Mouse (Mus musculus) stomach, embryonic 16.5 days (tissue): ENCODE data around the gene Pdpk1. TPM values are rescaled to one million over a fixed set of nuclear protein-coding genes. Genes with fewer than 3 reads are reported as not detected.

Source experiments
- ATAC-seq: fragments of 200-750 bp; cut with Nextera tagmentation; 2 replicates; pipeline ENCODE4 v1.8.0; 2017; ENCODE audit warnings: moderate number of reproducible peaks, moderate TSS enrichment; ENCODE audit not compliant: insufficient read depth, low FRiP score
- H3K27ac ChIP-seq: fragments of 300-500 bp; sonication (generic); 2 replicates; pipeline ENCODE4 v1.5.1; 2014; ENCODE audit warnings: low read length
- H3K27me3 ChIP-seq: fragments of 300-500 bp; sonication (generic); 2 replicates; pipeline ENCODE4 v1.6.1; 2014; ENCODE audit warnings: low read length, control low read depth, mixed read lengths; ENCODE audit not compliant: control insufficient read depth, insufficient read depth
- H3K36me3 ChIP-seq: fragments of 300-500 bp; sonication (generic); 2 replicates; pipeline ENCODE4 v1.6.1; 2014; ENCODE audit warnings: low read length; ENCODE audit not compliant: control insufficient read depth, insufficient read depth
- H3K4me1 ChIP-seq: fragments of 300-500 bp; sonication (generic); 2 replicates; pipeline ENCODE4 v1.6.1; 2014; ENCODE audit warnings: low read length, control low read depth, mixed read lengths; ENCODE audit not compliant: control insufficient read depth, insufficient read depth
- H3K4me2 ChIP-seq: fragments of 300-500 bp; sonication (generic); 2 replicates; pipeline ENCODE4 v1.6.1; 2014; ENCODE audit warnings: low read depth, low read length, mixed read lengths
- H3K4me3 ChIP-seq: fragments of 300-500 bp; sonication (generic); replicated peaks from 2 replicates; pipeline ENCODE4 v1.5.1; 2014; ENCODE audit warnings: mild to moderate bottlenecking, low read length
- H3K9ac ChIP-seq: fragments of 300-500 bp; sonication (generic); 2 replicates; pipeline ENCODE4 v1.6.1; 2014; ENCODE audit warnings: low read length
- H3K9me3 ChIP-seq: fragments of 300-500 bp; sonication (generic); replicated peaks from 2 replicates; pipeline ENCODE4 v1.6.1; 2016; ENCODE audit warnings: low read length, control low read depth; ENCODE audit not compliant: control insufficient read depth
- WGBS: fragments of 180-500 bp; shearing (Covaris S2); extraction: QIAGEN DNeasy Blood & Tissue Kit; methylation state at CpG from one replicate; pipeline ENCODE4 v1.1.7; 2014; 5-methylcytosine and 5-hydroxymethylcytosine counted together
- polyA plus RNA-seq: library from polyadenylated mRNA; unstranded; fragments of >200 nt; fragmentation: Nextera tagmentation; extraction: Ambion mirVana; gene quantifications from 2 replicates; pipeline ENCODE4 v1.2.1, GENCODE M21; 2015

Gene Pdpk1
- polyA plus RNA-seq, 1 experiment from 2014 or later, result 38.6 TPM

GRCm38 (mm10) chr17:24077101-24077500 is 73.6 kb downstream of the Pdpk1 start:
- no peak for ATAC-seq
- Histone ChIP-seq H3K4me1 (peaks cover 2% of the 10 kb centered on the region), H3K9ac (no peak overlapping the region), H3K4me2 (no peak overlapping the region), H3K4me3 (no peak overlapping the region), H3K36me3 (peaks cover 15% of the 10 kb centered on the region), H3K27ac (no peak overlapping the region), H3K27me3 (no peaks in the 10 kb centered on the region), H3K9me3 (no peaks in the 10 kb centered on the region)
- WGBS, result 89% methylated on average over 2 of the region's 2 CpGs

DNA sequence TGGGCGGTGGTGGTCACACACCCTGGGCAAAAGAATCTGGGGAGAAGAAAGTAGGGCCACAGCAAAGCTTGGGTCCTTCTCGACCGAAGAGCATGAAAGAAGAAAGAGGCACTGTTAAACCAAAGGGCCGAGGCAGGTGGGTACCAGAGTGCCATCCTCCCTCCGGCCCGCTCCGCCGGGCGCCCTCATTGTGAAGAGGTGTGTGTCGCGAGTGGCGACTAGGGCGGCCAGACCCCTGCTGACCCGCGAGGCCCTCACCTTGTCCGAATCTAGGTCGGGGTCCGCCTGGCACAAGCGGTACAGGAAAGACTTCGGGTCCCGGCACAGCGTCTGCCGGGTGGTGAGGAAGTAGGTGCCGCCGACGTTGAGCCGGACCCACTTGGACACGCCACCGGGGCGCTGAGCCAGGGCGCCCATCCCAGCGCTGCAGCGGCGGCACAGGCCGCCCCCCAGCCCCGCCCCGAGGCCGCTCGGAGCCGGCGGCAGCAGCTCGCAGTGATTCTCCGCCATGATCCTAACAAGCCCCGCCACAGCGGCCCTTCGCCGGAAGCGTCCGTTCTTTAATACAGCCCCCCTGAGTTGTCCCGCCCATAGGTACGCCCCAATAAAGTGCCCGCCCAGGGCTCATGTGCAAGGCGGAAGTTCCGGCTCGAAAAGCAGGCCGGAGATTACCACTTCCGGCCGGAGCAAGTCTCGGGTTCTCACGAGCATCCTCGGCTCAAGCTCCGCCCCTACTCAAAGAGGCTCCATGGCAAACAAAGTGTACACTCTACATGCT is 77.6 kb downstream of the Pdpk1 start, which contains the start of gene Kctd5:
Gene Kctd5, minus strand, starts transcription at position 567 of the 778 bp plus-strand sequence.
- H3K9ac ChIP-seq, result peak within 1 kb of the TSS; percentile 96
- peaks cover 7% of the 10 kb centered on the region for H3K36me3 ChIP-seq
- no peaks in the 10 kb centered on the region for H3K27me3 ChIP-seq
- under 1% methylated on average over 61 of the region's 62 CpGs for WGBS
- H3K4me2 ChIP-seq, result peak within 1 kb of the TSS; percentile 87
- peaks cover 14% of the 10 kb centered on the region for H3K4me1 ChIP-seq
- peak within 1 kb of the TSS; percentile 96 for H3K4me3 ChIP-seq
- H3K9me3 ChIP-seq, result no peaks in the 10 kb centered on the region
- H3K27ac ChIP-seq, result peak within 1 kb of the TSS; percentile 83
- peak; percentile 98 for ATAC-seq

DNA sequence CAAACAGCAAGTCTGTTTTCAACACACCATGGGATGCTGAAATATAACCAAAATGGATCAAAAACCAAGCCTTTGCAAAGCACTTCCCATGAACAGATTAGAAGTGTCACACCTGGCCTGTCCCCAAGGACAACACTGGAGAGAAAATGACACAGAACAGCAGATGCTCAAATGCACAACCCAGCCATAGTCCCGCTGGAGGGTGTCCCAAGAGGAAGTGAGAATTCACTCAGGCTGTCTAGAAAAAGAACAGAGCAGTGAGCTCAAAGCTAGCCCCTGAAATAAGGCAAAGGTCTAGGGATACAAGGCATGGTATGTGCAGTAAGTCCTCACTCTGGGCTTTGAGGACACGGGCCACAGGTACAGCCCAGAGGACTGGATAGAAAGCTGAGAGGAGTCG is 81.2 kb downstream of the Pdpk1 start:
- H3K4me3 ChIP-seq, result no peak overlapping the region
- no peak overlapping the region for H3K27ac ChIP-seq
- WGBS, result 79% methylated on average over 3 of the region's 3 CpGs
- no peak overlapping the region for H3K4me2 ChIP-seq
- H3K9ac ChIP-seq, result no peak overlapping the region
- H3K9me3 ChIP-seq, result no peaks in the 10 kb centered on the region
- no peaks in the 10 kb centered on the region; the same call in 1 of the 2 replicates for H3K36me3 ChIP-seq
- ATAC-seq, result no peak
- H3K27me3 ChIP-seq, result no peaks in the 10 kb centered on the region
- peaks cover 14% of the 10 kb centered on the region for H3K4me1 ChIP-seq

DNA sequence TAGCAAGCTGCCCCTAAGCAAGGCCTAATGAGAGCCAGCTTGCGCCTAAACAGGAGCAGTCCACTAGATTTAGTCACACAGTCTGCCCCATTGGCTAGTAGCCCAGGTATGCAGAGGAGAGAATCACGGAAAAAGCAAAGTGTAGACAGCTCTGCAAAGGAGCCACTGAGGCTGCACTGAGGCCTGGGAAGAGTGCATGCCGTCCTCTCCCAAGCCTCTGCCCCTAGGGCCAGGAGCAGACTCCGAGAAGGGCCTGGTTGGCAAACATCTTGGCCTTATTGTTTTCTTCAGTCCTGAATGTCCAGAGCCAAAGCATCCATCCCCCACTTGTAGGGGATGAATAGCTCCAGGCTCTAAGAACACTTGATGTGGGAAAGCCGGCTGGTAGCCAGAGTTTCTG is 82.5 kb downstream of the Pdpk1 start:
- Histone ChIP-seq H3K27me3 (no peaks in the 10 kb centered on the region), H3K27ac (no peak overlapping the region), H3K4me3 (no peak overlapping the region), H3K4me2 (no peak overlapping the region), H3K36me3 (peaks cover 4% of the 10 kb centered on the region), H3K9me3 (no peaks in the 10 kb centered on the region), H3K4me1 (peaks cover 14% of the 10 kb centered on the region), H3K9ac (no peak overlapping the region)
- WGBS, result 84% methylated on average over 5 of the region's 5 CpGs
- no peak for ATAC-seq

DNA sequence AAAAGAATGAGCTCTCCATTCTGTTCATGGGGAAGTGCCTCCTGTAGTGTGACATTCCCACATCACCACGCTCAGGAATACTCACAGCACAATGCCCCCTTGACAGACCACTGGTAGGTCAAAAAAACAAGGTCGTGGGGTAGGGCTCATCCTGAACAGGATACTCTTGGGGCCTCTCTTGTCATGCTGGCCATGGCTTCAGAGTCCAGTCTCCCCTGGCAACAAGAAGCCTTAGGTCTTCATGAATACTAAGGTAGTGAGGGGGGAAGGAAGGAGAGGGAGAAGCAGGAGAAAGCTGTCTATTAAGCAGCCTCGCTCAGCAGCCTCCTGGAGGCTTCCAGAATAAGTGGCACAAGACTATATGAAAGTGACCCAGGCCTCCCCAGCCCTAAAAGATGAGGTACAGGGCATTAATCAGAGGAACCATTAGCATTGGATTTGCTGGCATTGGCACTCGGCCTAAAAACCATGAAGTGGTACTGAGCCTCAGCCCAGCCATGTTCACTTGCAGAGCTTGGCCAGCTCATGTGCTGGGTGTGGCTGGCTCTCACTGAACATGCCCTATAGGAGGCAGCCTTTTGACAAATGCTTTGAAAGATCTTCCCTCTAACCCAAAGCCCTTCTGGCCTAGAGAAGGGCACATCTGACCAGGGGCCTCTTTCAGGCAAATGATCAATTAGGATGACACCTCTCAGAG is 88.1 kb downstream of the Pdpk1 start:
- H3K27ac ChIP-seq, result no peak overlapping the region
- H3K9me3 ChIP-seq, result no peaks in the 10 kb centered on the region
- H3K27me3 ChIP-seq, result no peaks in the 10 kb centered on the region
- no peak overlapping the region for H3K4me3 ChIP-seq
- no peaks in the 10 kb centered on the region for H3K4me1 ChIP-seq
- WGBS, result 79% methylated on average over 4 of the region's 4 CpGs
- no peak overlapping the region for H3K4me2 ChIP-seq
- no peak overlapping the region for H3K9ac ChIP-seq
- H3K36me3 ChIP-seq, result peaks cover 17% of the 10 kb centered on the region
- no peak for ATAC-seq

GRCm38 (mm10) chr17:24057730-24058245 is 92.9 kb downstream of the Pdpk1 start:
- WGBS, result 85% methylated on average over 5 of the region's 5 CpGs
- H3K4me2 ChIP-seq, result no peak overlapping the region
- no peak overlapping the region for H3K27ac ChIP-seq
- H3K4me1 ChIP-seq, result no peaks in the 10 kb centered on the region
- no peaks in the 10 kb centered on the region for H3K9me3 ChIP-seq
- H3K4me3 ChIP-seq, result no peak overlapping the region
- H3K36me3 ChIP-seq, result peaks cover 18% of the 10 kb centered on the region; the same call in 1 of the 2 replicates
- no peaks in the 10 kb centered on the region for H3K27me3 ChIP-seq
- ATAC-seq, result no peak
- no peak overlapping the region for H3K9ac ChIP-seq

DNA sequence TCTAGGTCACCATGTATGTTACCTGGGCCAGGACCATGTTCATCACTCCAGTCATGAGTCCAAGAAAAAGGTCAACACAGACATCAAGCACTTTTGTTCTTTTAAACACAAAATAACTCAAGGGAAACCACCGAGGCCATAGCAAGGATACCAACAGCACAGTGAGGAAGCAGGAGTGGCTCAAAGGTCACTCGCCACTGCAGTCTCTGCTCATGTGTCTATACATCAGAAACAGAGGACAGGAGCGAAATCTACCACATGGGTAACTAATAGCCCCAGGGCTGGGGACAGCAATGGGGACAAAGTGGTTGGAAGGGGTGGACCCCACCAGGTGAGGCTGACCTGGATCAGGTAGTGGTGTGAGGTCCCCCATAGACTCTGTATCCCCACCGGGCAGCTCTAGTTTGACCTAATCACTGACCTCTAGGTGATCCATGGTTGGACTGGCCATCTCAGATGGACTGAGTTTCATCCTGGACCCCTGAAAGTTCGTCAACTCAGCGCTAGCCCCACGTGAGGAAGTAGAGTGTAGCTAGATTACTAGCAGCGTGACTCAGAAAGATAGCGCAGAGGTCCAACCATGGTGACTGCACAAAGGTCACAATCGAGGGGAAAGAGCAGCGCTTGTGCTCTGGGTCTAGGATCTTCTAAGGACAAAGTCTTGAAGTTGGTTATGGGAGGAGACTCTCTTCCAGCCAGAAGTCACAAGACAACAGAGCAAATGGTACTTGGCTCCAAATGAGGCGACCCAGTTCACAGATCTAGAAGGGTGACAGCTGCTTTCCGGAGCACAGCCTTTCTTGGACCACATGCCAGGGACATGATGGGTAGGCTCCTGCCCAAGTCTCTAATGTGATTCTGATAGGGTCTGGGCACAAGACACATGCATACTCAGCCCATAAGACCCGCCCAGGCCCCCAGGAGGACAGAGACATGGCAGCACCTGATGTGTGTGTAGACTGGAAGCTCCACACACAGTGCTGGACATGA is 93.8 kb downstream of the Pdpk1 start:
- no peaks in the 10 kb centered on the region for H3K4me1 ChIP-seq
- 91% methylated on average over 14 of the region's 14 CpGs for WGBS
- no peaks in the 10 kb centered on the region for H3K9me3 ChIP-seq
- H3K9ac ChIP-seq, result no peak overlapping the region
- ATAC-seq, result no peak
- no peaks in the 10 kb centered on the region for H3K27me3 ChIP-seq
- peaks cover 20% of the 10 kb centered on the region; the same call in 1 of the 2 replicates for H3K36me3 ChIP-seq
- H3K4me2 ChIP-seq, result no peak overlapping the region
- no peak overlapping the region for H3K4me3 ChIP-seq
- H3K27ac ChIP-seq, result no peak overlapping the region

DNA sequence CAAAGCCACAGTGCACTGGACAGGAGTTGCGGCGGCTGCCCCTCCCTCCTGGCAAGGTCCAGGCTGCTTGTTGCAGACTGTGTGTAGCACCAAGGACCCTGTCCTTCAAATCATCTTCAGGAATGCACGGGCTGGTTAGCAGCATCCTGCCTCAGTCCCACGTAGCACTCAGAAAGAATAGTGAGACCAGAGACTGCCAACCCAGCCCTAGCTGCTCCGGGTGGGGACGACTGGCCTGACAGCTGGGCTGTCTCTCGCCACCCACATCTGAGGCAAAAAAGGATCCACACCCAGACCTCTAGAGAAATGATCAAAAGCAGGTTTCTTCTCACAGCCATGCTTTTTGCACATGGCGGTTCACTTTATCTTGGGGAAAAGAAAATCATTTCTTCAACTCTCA is 101.7 kb downstream of the Pdpk1 start:
- H3K36me3 ChIP-seq, result peaks cover 15% of the 10 kb centered on the region; the same call in 1 of the 2 replicates

More for the DNA sequence above, 101.7 kb downstream of the Pdpk1 start:
- H3K9me3 ChIP-seq, result no peaks in the 10 kb centered on the region
- H3K4me3 ChIP-seq, result no peak overlapping the region
- no peak overlapping the region for H3K27ac ChIP-seq
- H3K4me1 ChIP-seq, result no peaks in the 10 kb centered on the region
- no peak for ATAC-seq
- no peaks in the 10 kb centered on the region for H3K27me3 ChIP-seq
- H3K4me2 ChIP-seq, result no peak overlapping the region
- 93% methylated on average over 8 of the region's 8 CpGs for WGBS
- H3K9ac ChIP-seq, result no peak overlapping the region
